Mouse (Mus musculus) urinary bladder, adult 18-20 months (tissue): ENCODE measurements at regions not wholly inside any gene's neighbourhood (a gene's known extent, or its start where the extent isn't known, plus 50 kb on each side); places are given as distances from the start of the nearest gene placed in this dataset.
"Not testable (repeated sequence)": the region's sequence is repeated elsewhere in the genome, so short reads cannot be mapped to it uniquely, and the experiment has no call there.

Experiments
- DNase-seq, 2 experiments: peaks; one replicate each; pipeline ENCODE4 v3.0.0; 2022; ENCODE audit warnings: low spot score in 2 of 2, mixed read lengths in 2 of 2

GRCm38 (mm10) chr5:91892338-91892737 is 70.5 kb downstream of the Rchy1 start:
- DNase-seq, result no peak

GRCm38 (mm10) chr5:91881771-91882170 is 81.1 kb downstream of the Rchy1 start:
- no peak for DNase-seq

GRCm38 (mm10) chr5:91880231-91880630 is 82.6 kb downstream of the Rchy1 start:
- DNase-seq, result no peak

- DNase-seq, result no peak
These were observed 84.2 kb downstream of the Rchy1 start for GRCm38 (mm10) chr5:91878627-91879026.

- no peak for DNase-seq
These were observed 86.2 kb downstream of the Rchy1 start for GRCm38 (mm10) chr5:91876682-91877031.

- no peak for DNase-seq
These were observed 86.8 kb downstream of the Rchy1 start for GRCm38 (mm10) chr5:91875875-91876681.

GRCm38 (mm10) chr5:91872816-91873215 is 90.1 kb downstream of the Rchy1 start:
- no peak for DNase-seq

GRCm38 (mm10) chr5:91869791-91870190 is 93.1 kb downstream of the Rchy1 start:
- no peak for DNase-seq

- DNase-seq, result no peak
These were observed 96.7 kb downstream of the Rchy1 start for GRCm38 (mm10) chr5:91866184-91866583.

- DNase-seq, result no peak
These were observed 97.5 kb downstream of the Rchy1 start for GRCm38 (mm10) chr5:91865365-91865764.

- DNase-seq, result no peak
These were observed 100.0 kb downstream of the Rchy1 start for GRCm38 (mm10) chr5:91862843-91863242.

GRCm38 (mm10) chr5:91862243-91862642 is 100.6 kb downstream of the Rchy1 start:
- no peak for DNase-seq

GRCm38 (mm10) chr5:91861440-91862187 is 101.3 kb downstream of the Rchy1 start:
- DNase-seq, result peak in 1 of 2 experiments; percentile 27

GRCm38 (mm10) chr5:91860489-91860888 is 102.4 kb downstream of the Rchy1 start:
- DNase-seq, result no peak

GRCm38 (mm10) chr5:91852330-91852729 is 110.5 kb downstream of the Rchy1 start:
- no peak for DNase-seq

GRCm38 (mm10) chr5:91850862-91851569 is 111.9 kb downstream of the Rchy1 start:
- DNase-seq, result not testable (repeated sequence)

- no peak for DNase-seq
These were observed 112.4 kb downstream of the Rchy1 start for GRCm38 (mm10) chr5:91850440-91850839.

GRCm38 (mm10) chr5:91849533-91849932 is 113.3 kb downstream of the Rchy1 start:
- no peak for DNase-seq

- DNase-seq, result no peak
These were observed 113.8 kb downstream of the Rchy1 start for GRCm38 (mm10) chr5:91849114-91849513.

- no peak for DNase-seq
These were observed 114.3 kb downstream of the Rchy1 start for GRCm38 (mm10) chr5:91848528-91848927.

- no peak for DNase-seq
These were observed 119.8 kb downstream of the Rchy1 start for GRCm38 (mm10) chr5:91843044-91843443.

- DNase-seq, result peak in 1 of 2 experiments; percentile 4
These were observed 121.8 kb downstream of the Rchy1 start for GRCm38 (mm10) chr5:91841066-91841465.
